Mouse (Mus musculus) small intestine, adult 2 months (tissue): ENCODE measurements around the gene Ankrd13b.

Experiments used
- CTCF ChIP-seq: fragments of 200-500 bp; IDR thresholded peaks from 2 replicates; pipeline ENCODE4 v1.5.1; 2012; ENCODE audit warnings: low read depth, mild to moderate bottlenecking, control low read depth, inconsistent platforms, low read length, moderate library complexity, mixed read lengths; ENCODE audit not compliant: insufficient replicate concordance, insufficient read length; ENCODE audit errors: extremely low read depth
- POLR2A ChIP-seq: fragments of 200-500 bp; IDR thresholded peaks from 2 replicates; pipeline ENCODE4 v1.6.1; 2012; ENCODE audit warnings: low read depth, mild to moderate bottlenecking, control low read depth, inconsistent platforms, low read length, moderate library complexity

GRCm38 (mm10) chr11:77501392-77501791, 11.9 kb upstream of the Ankrd13b start:
- TF ChIP-seq CTCF: peak; percentile 87; the same call in 1 of the 2 replicates
- no peak for TF ChIP-seq POLR2A
